Mouse (Mus musculus): ENCODE data around the gene Vmn1r38.
"Not testable (repeated sequence)": the region's sequence is repeated elsewhere in the genome, so short reads cannot be mapped to it uniquely, and the experiment has no call there.

The Vmn1r38 gene

GRCm38 (mm10) chr6:66782527-66782926 is at the start of gene Vmn1r38:
Gene Vmn1r38, minus strand, starts transcription at chr6:66782627.
- not testable (repeated sequence) for DNase-seq (ENCODE audit: extremely low spot score, low read depth, low spot score)

GRCm38 (mm10) chr6:66810509-66810908 is 28.1 kb upstream of the Vmn1r38 start, which contains the start of gene Vmn1r39:
Gene Vmn1r39, minus strand, starts transcription at chr6:66810609.
- DNase-seq (ENCODE audit: extremely low spot score, low read depth, low spot score) = no peak

- DNase-seq (ENCODE audit: extremely low spot score, low read depth, low spot score) = no peak
Observed at GRCm38 (mm10) chr6:66806311-66806710, 23.9 kb upstream of the Vmn1r38 start.

GRCm38 (mm10) chr6:66805713-66806112 is 23.3 kb upstream of the Vmn1r38 start:
- no peak for DNase-seq (ENCODE audit: extremely low spot score, low read depth, low spot score)

GRCm38 (mm10) chr6:66729082-66729481 is 53.3 kb downstream of the Vmn1r38 start, which contains the start of gene Vmn1r37:
Gene Vmn1r37, plus strand, starts transcription at chr6:66729382.
- not testable (repeated sequence) for DNase-seq (ENCODE audit: extremely low spot score, low read depth, low spot score)

Measured in hindlimb bud, embryonic 11.5 days (tissue).